Mouse (Mus musculus) limb, embryonic 13.5 days (tissue): ENCODE results near the gene Taar3. TPM values are rescaled to one million over a fixed set of nuclear protein-coding genes. Genes with fewer than 3 reads are reported as not detected.

ENCODE experiments used
- ATAC-seq: fragments of 200-750 bp; cut with Nextera tagmentation; 2 replicates; pipeline ENCODE4 v1.8.0; 2017; ENCODE audit warnings: low read depth, moderate number of reproducible peaks, moderate TSS enrichment; ENCODE audit not compliant: low FRiP score
- H3K27ac ChIP-seq: fragments of 300-500 bp; sonication (generic); 2 replicates; pipeline ENCODE4 v1.5.1; 2015; ENCODE audit warnings: inconsistent platforms, mild to moderate bottlenecking, moderate library complexity
- H3K27me3 ChIP-seq: fragments of 300-500 bp; sonication (generic); 2 replicates; pipeline ENCODE4 v1.6.1; 2015; ENCODE audit warnings: mild to moderate bottlenecking, inconsistent platforms
- H3K36me3 ChIP-seq: fragments of 300-500 bp; sonication (generic); 2 replicates; pipeline ENCODE4 v1.6.1; 2015; ENCODE audit warnings: inconsistent platforms, mild to moderate bottlenecking, moderate library complexity
- H3K4me1 ChIP-seq: fragments of 300-500 bp; sonication (generic); 2 replicates; pipeline ENCODE4 v1.6.1; 2015; ENCODE audit warnings: inconsistent platforms
- H3K4me2 ChIP-seq: fragments of 300-500 bp; sonication (generic); replicated peaks from 2 replicates; pipeline ENCODE4 v1.6.1; 2015; ENCODE audit warnings: inconsistent platforms, mild to moderate bottlenecking, moderate library complexity
- H3K4me3 ChIP-seq: fragments of 300-500 bp; sonication (generic); 2 replicates; pipeline ENCODE4 v1.5.1; 2015; ENCODE audit warnings: moderate library complexity, mild to moderate bottlenecking, inconsistent platforms
- H3K9ac ChIP-seq: fragments of 300-500 bp; sonication (generic); 2 replicates; pipeline ENCODE4 v1.6.1; 2015; ENCODE audit warnings: mild to moderate bottlenecking, inconsistent platforms
- H3K9me3 ChIP-seq: fragments of 300-500 bp; sonication (generic); 2 replicates; pipeline ENCODE4 v1.6.1; 2016; ENCODE audit warnings: inconsistent platforms
- WGBS: fragments of 180-500 bp; shearing (Covaris S2); methylation state at CpG from one replicate; pipeline ENCODE4 v1.1.7; 2015; 5-methylcytosine and 5-hydroxymethylcytosine counted together
- polyA plus RNA-seq: library from polyadenylated mRNA; unstranded; fragments of >200 nt; fragmentation: Nextera tagmentation; extraction: Ambion mirVana; gene quantifications from 2 replicates; pipeline ENCODE4 v1.2.1, GENCODE M21; 2015

Taar3 gene
- polyA plus RNA-seq, 1 experiment from 2014 or later, result not detected

GRCm38 (mm10) chr10:23963444-23963843 lies 14.1 kb downstream of the Taar3 start:
- 42% methylated on average over 3 of the region's 3 CpGs for WGBS
- Histone ChIP-seq H3K27me3 (no peaks in the 10 kb centered on the region), H3K4me2 (no peak overlapping the region), H3K4me1 (peaks cover 6% of the 10 kb centered on the region; the same call in 1 of the 2 replicates), H3K9ac (no peak overlapping the region), H3K27ac (no peak overlapping the region), H3K9me3 (no peaks in the 10 kb centered on the region), H3K4me3 (no peak overlapping the region), H3K36me3 (no peaks in the 10 kb centered on the region)
- no peak for ATAC-seq

GRCm38 (mm10) chr10:23964921-23965610 lies 15.7 kb downstream of the Taar3 start:
- Histone ChIP-seq H3K36me3 (no peaks in the 10 kb centered on the region), H3K27ac (no peak overlapping the region), H3K4me3 (no peak overlapping the region), H3K9ac (no peak overlapping the region), H3K27me3 (no peaks in the 10 kb centered on the region), H3K4me1 (peaks cover 6% of the 10 kb centered on the region; the same call in 1 of the 2 replicates), H3K9me3 (no peaks in the 10 kb centered on the region), H3K4me2 (no peak overlapping the region)
- WGBS, result 92% methylated on average over 6 of the region's 6 CpGs
- no peak for ATAC-seq

- no peak within 1 kb of the TSS for H3K9ac ChIP-seq
- no peak within 1 kb of the TSS for H3K4me3 ChIP-seq
- WGBS, result 85% methylated on average over 11 of the region's 11 CpGs
- H3K9me3 ChIP-seq, result no peaks in the 10 kb centered on the region
- H3K36me3 ChIP-seq, result no peaks in the 10 kb centered on the region
- no peaks in the 10 kb centered on the region for H3K4me1 ChIP-seq
- no peak within 1 kb of the TSS for H3K4me2 ChIP-seq
- no peaks in the 10 kb centered on the region for H3K27me3 ChIP-seq
- ATAC-seq, result no peak
- H3K27ac ChIP-seq, result no peak within 1 kb of the TSS
Measured at GRCm38 (mm10) chr10:23970656-23971165, 21.4 kb downstream of the Taar3 start, which contains the start of gene Taar5. Gene Taar5, plus strand, starts transcription at chr10:23970706.

GRCm38 (mm10) chr10:23971256-23971655 lies 21.9 kb downstream of the Taar3 start:
- no peaks in the 10 kb centered on the region for H3K36me3 ChIP-seq
- H3K4me2 ChIP-seq, result no peak overlapping the region
- H3K4me3 ChIP-seq, result no peak overlapping the region
- H3K27me3 ChIP-seq, result no peaks in the 10 kb centered on the region
- H3K9me3 ChIP-seq, result no peaks in the 10 kb centered on the region
- ATAC-seq, result no peak
- H3K27ac ChIP-seq, result no peak overlapping the region
- no peak overlapping the region for H3K9ac ChIP-seq
- H3K4me1 ChIP-seq, result no peaks in the 10 kb centered on the region
- 86% methylated on average over 5 of the region's 5 CpGs for WGBS

- H3K4me1 ChIP-seq, result no peaks in the 10 kb centered on the region
- no peak overlapping the region for H3K4me2 ChIP-seq
- no peak for ATAC-seq
- H3K4me3 ChIP-seq, result no peak overlapping the region
- no peaks in the 10 kb centered on the region for H3K36me3 ChIP-seq
- WGBS, result 60% methylated on average over 4 of the region's 4 CpGs
- no peak overlapping the region for H3K9ac ChIP-seq
- no peaks in the 10 kb centered on the region for H3K9me3 ChIP-seq
- H3K27ac ChIP-seq, result no peak overlapping the region
- H3K27me3 ChIP-seq, result no peaks in the 10 kb centered on the region
Measured at GRCm38 (mm10) chr10:23977958-23978357, 28.6 kb downstream of the Taar3 start.

- Histone ChIP-seq H3K4me3 (no peak overlapping the region), H3K27ac (no peak overlapping the region), H3K36me3 (no peaks in the 10 kb centered on the region), H3K9ac (no peak overlapping the region), H3K4me2 (no peak overlapping the region), H3K27me3 (no peaks in the 10 kb centered on the region), H3K9me3 (no peaks in the 10 kb centered on the region), H3K4me1 (no peaks in the 10 kb centered on the region)
- WGBS, result 38% methylated on average over 16 of the region's 16 CpGs
- ATAC-seq, result no peak
Measured at GRCm38 (mm10) chr10:23978901-23979705, 29.7 kb downstream of the Taar3 start.

- ATAC-seq, result no peak
- H3K9ac ChIP-seq, result no peak within 1 kb of the TSS
- no peak within 1 kb of the TSS for H3K4me2 ChIP-seq
- H3K27ac ChIP-seq, result no peak within 1 kb of the TSS
- H3K4me3 ChIP-seq, result no peak within 1 kb of the TSS
- H3K9me3 ChIP-seq, result no peaks in the 10 kb centered on the region
- no peaks in the 10 kb centered on the region for H3K4me1 ChIP-seq
- H3K36me3 ChIP-seq, result no peaks in the 10 kb centered on the region
- WGBS, result 79% methylated on average over 8 of the region's 8 CpGs
- no peaks in the 10 kb centered on the region for H3K27me3 ChIP-seq
Measured at GRCm38 (mm10) chr10:23985546-23985945, 36.2 kb downstream of the Taar3 start, which contains the start of gene Taar6. Gene Taar6, minus strand, starts transcription at chr10:23985646.

- H3K4me3 ChIP-seq, result no peak overlapping the region
- H3K9ac ChIP-seq, result no peak overlapping the region
- H3K9me3 ChIP-seq, result no peaks in the 10 kb centered on the region
- no peaks in the 10 kb centered on the region for H3K36me3 ChIP-seq
- no peaks in the 10 kb centered on the region for H3K4me1 ChIP-seq
- 81% methylated on average over 5 of the region's 5 CpGs for WGBS
- ATAC-seq, result no peak
- no peak overlapping the region for H3K4me2 ChIP-seq
- no peaks in the 10 kb centered on the region for H3K27me3 ChIP-seq
- no peak overlapping the region for H3K27ac ChIP-seq
Measured at GRCm38 (mm10) chr10:23986419-23986818, 37.1 kb downstream of the Taar3 start.

GRCm38 (mm10) chr10:23993381-23993780 lies 44.0 kb downstream of the Taar3 start, which contains the start of gene Taar7a:
Gene Taar7a, minus strand, starts transcription at chr10:23993481.
- Histone ChIP-seq H3K36me3 (no peaks in the 10 kb centered on the region), H3K27ac (no peak within 1 kb of the TSS), H3K4me3 (no peak within 1 kb of the TSS), H3K9ac (no peak within 1 kb of the TSS), H3K4me2 (no peak within 1 kb of the TSS), H3K9me3 (no peaks in the 10 kb centered on the region), H3K27me3 (no peaks in the 10 kb centered on the region), H3K4me1 (no peaks in the 10 kb centered on the region)
- no peak for ATAC-seq
- 79% methylated on average over 3 of the region's 3 CpGs for WGBS

GRCm38 (mm10) chr10:23999639-24000038 lies 50.3 kb downstream of the Taar3 start, which contains the start of gene Taar7b:
Gene Taar7b, plus strand, starts transcription at chr10:23999939.
- WGBS, result 85% methylated on average over 1 of the region's 1 CpGs
- no peak for ATAC-seq
- H3K4me2 ChIP-seq, result no peak within 1 kb of the TSS

More at GRCm38 (mm10) chr10:23999639-24000038, 50.3 kb downstream of the Taar3 start, which contains the start of gene Taar7b:
- H3K9ac ChIP-seq, result no peak within 1 kb of the TSS
- H3K36me3 ChIP-seq, result no peaks in the 10 kb centered on the region
- no peaks in the 10 kb centered on the region for H3K27me3 ChIP-seq
- no peak within 1 kb of the TSS for H3K27ac ChIP-seq
- H3K4me1 ChIP-seq, result no peaks in the 10 kb centered on the region
- no peaks in the 10 kb centered on the region for H3K9me3 ChIP-seq
- H3K4me3 ChIP-seq, result no peak within 1 kb of the TSS
